Mouse (Mus musculus): ENCODE measurements around the gene Rnf121.
"Not testable (repeated sequence)": the region's sequence is repeated elsewhere in the genome, so short reads cannot be mapped to it uniquely, and the experiment has no call there.

The Rnf121 gene

GRCm38 (mm10) chr7:102064655-102065045, 619 bp downstream of the Rnf121 start:
- DNase-seq (ENCODE audit: low read depth, low spot score), result no peak

DNA sequence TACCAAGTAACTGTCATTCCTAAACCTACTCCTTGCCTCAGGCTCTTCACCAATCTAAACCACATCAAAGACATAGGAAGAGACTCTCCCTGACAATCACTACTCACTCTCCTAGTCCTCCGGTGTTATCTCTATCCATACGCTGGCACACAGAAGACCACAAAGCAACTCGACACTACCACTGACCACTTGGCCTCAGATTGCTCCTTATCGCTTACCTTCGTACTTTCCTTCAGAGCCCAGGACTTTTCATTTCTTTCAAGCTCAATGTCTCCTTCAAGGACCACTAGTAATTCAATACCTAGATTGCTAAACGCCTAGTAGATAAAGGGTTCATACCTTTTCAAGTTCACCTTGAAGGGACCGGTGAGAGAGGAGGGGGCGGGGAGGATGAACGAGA, 1.4 kb downstream of the Rnf121 start:
- no peak for DNase-seq (ENCODE audit: low read depth, low spot score)

DNA sequence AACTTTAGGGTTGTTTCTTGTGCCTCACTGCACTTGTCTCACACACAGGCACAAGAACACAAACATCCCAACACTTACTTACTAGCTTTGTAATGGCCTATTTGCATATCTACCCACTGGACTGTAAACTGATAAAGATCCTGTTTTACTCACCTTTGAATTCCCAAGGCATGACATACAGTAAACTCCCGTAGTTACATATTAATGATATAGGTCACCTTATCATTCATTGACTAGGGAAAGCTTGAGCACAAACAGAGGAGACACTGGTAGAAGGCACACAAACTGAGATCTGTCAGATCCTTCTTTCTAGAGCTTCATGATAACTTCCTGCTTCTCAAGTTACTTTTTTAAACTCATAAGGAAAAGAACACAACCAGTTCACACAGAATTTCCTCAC, 3.1 kb downstream of the Rnf121 start:
- DNase-seq (ENCODE audit: low read depth, low spot score), result no peak

DNA sequence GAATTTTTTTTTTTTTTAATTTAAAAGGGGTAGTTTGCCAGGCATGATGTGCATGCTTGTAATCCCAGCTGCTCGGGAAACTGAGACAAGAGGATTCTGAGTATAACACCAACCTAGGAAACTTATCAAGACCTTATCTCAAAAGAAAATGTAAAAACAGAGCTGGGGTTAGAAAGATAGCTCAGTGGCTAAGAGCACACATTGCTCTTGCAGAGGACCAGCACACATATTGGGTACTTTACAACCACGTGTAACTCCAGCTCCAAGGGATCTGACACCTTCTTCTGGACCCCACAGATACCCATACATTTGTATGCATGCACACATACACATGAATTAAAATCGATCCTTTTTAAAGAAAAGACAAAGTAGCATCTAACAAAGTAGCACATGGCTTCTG, 3.9 kb downstream of the Rnf121 start:
- no peak for DNase-seq (ENCODE audit: low read depth, low spot score)

GRCm38 (mm10) chr7:102048524-102048923, 16.7 kb downstream of the Rnf121 start:
- not testable (repeated sequence) for DNase-seq (ENCODE audit: low read depth, low spot score)

- DNase-seq (ENCODE audit: low read depth, low spot score), result no peak
Observed at GRCm38 (mm10) chr7:102042314-102042713, 23.0 kb downstream of the Rnf121 start.

GRCm38 (mm10) chr7:102037318-102037717, 28.0 kb downstream of the Rnf121 start:
- DNase-seq (ENCODE audit: low read depth, low spot score), result no peak

DNA sequence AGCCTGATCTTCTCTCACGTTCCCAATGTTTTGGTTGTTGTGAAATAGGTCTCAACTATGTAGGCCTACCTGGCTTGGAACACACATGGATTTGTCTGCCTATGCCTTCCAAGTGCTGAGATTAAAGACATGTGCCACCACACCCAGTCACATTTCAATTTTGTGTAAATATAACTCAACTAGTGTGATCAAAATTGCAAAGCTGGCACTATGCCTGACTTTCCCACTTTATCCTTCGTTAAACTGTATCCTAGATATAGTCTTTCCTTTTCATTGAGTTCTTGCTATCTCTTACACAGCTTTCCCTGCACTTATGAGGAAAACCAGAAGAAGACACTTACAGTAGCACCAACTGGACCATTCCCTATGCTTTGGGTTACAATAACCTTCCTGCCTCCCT, 29.7 kb downstream of the Rnf121 start:
- DNase-seq (ENCODE audit: low read depth, low spot score), result no peak

DNA sequence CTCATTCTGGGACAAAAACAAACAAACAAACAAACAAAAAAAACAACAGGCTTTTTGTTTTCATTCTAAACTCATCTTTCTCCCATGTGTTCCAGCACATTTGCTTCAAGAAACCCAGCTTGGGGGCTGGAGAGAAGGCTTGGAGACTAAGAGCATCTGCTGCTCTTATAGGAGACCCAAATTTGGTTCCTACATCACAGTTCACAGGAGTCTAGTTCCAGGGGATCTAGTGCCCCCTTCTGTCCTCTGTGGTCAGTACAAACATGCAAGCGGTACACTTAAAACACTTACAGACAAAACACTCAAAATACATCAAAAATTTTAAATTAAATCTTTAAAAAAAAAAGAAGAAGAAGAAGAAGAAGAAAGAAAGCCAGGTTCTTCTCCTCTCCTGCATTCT, 30.4 kb downstream of the Rnf121 start:
- no peak for DNase-seq (ENCODE audit: low read depth, low spot score)

DNA sequence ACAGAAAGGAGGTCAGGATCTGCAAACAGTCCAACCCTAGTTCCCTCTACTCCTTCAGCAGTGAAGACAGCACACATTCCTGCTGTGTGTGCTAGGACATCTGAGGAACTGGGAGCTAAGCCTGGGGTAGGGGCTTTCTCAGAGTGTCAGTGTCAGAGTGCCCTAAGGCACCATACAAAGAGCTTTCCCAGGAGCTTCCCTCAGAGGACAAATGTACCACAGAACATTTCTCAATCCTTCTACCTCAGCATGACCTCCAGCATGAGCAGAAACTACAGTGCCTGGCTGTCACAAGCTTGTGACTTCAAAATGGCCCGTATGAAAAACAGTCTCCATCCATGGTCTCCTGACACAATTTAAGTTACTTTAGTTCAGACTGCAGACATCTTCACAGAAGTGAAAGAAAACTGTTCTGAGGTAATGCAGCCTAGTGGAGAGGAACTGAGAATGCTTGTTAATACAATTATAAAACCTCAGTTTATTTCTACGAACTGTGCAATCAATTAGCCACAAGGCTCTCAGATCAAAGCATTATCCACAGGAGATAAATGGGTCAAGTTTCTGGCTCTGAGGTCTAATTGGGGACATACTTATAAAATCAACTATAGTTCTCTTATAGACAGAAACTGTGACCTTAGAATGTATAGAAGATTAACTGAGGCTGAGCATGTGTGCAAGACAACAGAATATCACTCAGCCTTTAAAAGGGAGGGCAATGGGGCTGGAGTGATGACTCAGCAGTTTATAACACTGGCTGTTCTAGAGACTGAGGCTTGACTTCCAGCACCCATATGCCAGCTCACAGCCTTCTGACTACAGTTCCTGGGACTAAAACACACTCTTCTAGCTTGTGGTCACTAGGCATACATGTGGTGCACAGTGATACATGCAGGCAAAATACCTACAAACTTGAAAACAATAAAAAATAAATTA, 39.8 kb downstream of the Rnf121 start:
- no peak for DNase-seq (ENCODE audit: low read depth, low spot score)

DNA sequence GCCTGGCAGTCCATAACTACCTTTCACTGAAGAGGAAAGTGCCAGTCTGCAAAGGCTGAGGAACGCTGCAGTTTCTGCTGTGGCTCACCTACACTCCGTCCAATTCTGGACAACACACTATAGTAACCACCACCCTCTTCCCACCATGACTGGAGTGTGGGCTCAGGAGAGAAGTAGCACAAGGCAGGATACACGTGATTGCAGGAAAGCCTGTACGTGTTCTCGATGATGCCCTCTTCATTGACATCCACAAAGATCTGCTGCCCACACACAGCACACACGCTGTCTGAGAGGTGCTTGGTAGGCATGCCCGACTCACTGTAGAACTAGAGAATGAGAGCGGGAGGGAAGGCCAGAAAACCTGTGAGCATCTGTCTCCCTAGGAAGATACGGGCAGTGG, 41.4 kb downstream of the Rnf121 start:
- DNase-seq (ENCODE audit: low read depth, low spot score), result no peak

DNA sequence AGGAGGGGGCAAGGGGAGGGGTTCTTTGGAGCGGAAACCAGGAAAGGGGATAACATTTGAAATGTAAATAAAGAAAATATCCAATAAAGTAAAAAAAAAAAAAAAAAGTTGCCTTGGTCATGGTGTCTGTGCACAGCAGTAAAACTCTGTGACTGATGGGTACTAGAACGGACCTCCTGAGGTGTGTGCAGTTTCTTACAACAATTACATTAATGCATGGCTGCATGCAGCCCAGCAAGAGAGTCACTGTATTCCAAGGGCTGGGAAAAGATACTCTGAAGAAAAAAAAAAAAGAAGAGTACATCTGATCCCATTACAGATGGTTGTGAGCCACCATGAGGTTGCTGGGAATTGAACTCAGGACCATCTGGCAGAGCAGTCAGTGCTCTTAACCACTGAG, 44.3 kb downstream of the Rnf121 start:
- not testable (repeated sequence) for DNase-seq (ENCODE audit: low read depth, low spot score)

- DNase-seq (ENCODE audit: low read depth, low spot score), result no peak
Observed at GRCm38 (mm10) chr7:102019362-102019761, 45.9 kb downstream of the Rnf121 start.

- DNase-seq (ENCODE audit: low read depth, low spot score), result no peak
Observed at GRCm38 (mm10) chr7:102018590-102018989, 46.7 kb downstream of the Rnf121 start, which contains the start of gene Il18bp. TSS of gene Il18bp (minus strand) at chr7:102018690.

DNA sequence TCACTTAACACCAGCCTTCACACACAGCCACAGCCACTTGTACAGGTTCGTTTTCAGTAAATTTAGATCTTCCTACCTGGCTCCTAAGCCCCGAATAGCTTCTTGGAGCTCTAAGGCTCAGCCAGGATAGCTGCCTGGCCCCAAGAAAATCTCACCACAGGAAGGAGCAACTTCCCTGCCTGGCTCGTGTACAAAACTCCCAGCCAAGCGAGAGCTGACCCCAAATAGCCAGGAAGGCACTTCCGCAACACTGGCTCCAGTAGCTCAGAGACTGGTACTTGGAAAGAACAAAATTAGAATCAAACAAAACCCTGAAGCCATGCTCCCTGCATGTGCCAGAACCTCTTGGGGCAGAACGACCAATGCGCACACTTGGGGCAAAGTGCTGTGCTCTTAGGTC, 47.2 kb downstream of the Rnf121 start:
- no peak for DNase-seq (ENCODE audit: low read depth, low spot score)

GRCm38 (mm10) chr7:102017452-102017851, 47.8 kb downstream of the Rnf121 start:
- no peak for DNase-seq (ENCODE audit: low read depth, low spot score)

- DNase-seq (ENCODE audit: low read depth, low spot score), result no peak
Observed at GRCm38 (mm10) chr7:102016936-102017335, 48.3 kb downstream of the Rnf121 start.

DNA sequence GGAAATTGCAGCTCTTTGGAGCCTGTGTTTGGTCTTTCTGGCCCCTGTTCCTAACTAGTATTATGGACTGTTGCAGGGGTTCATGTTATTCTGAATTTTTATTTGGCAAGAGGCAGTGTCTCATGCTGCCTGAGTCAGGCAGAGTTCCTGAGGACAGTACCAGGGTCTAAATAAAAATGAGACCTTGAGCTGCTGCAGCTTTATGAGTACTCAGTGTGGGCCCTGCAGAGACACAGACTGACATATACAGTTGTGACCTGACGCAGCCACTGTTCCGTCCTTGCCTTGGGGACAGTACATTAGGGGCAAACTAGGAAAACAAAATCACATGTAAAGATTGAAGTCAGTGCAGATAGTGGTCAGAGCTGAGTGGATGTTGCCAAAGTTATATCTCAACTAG, 50.3 kb downstream of the Rnf121 start:
- no peak for DNase-seq (ENCODE audit: low read depth, low spot score)

- DNase-seq (ENCODE audit: low read depth, low spot score), result no peak
Observed at GRCm38 (mm10) chr7:102013416-102013815, 51.9 kb downstream of the Rnf121 start.

DNA sequence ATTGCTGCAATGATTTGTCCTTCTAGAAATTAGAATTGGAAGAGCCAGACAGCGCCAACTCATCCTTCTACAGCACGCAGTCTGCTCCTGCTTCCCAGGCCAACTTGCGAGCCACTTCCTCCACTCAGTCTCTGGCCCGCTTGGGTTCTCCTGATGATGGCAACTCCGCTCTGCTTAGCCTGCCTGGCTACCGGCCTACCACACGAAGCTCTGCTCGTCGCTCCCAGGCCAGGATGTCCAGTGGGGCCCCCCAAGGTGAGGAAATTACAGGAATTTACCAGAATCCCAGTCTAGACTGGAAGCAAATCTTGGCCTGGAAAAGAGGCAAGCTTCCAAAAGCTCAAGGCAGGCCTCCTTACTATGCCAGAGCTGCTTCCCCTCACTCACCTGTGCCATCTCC, 53.4 kb downstream of the Rnf121 start:
- no peak for DNase-seq (ENCODE audit: low read depth, low spot score)

- no peak for DNase-seq (ENCODE audit: low read depth, low spot score)
Observed at GRCm38 (mm10) chr7:102006520-102006919, 58.7 kb downstream of the Rnf121 start.

GRCm38 (mm10) chr7:102000921-102001630, 64.2 kb downstream of the Rnf121 start:
- DNase-seq (ENCODE audit: low read depth, low spot score), result no peak

GRCm38 (mm10) chr7:102000296-102000695, 65.0 kb downstream of the Rnf121 start:
- DNase-seq (ENCODE audit: low read depth, low spot score), result no peak
